Mouse (Mus musculus) olfactory bulb, adult 2 months (tissue): ENCODE data around the gene Dtl.

Experiments
- CTCF ChIP-seq: fragments of 200-500 bp; IDR thresholded peaks from 2 replicates; pipeline ENCODE4 v1.5.1; 2012; ENCODE audit warnings: low read depth, mild to moderate bottlenecking, low read length, moderate library complexity; ENCODE audit not compliant: insufficient read depth
- POLR2A ChIP-seq: fragments of 200-500 bp; IDR thresholded peaks from 2 replicates; pipeline ENCODE4 v1.6.1; 2012; ENCODE audit warnings: mild to moderate bottlenecking, low read depth, low read length, moderate library complexity; ENCODE audit not compliant: insufficient read depth

DNA sequence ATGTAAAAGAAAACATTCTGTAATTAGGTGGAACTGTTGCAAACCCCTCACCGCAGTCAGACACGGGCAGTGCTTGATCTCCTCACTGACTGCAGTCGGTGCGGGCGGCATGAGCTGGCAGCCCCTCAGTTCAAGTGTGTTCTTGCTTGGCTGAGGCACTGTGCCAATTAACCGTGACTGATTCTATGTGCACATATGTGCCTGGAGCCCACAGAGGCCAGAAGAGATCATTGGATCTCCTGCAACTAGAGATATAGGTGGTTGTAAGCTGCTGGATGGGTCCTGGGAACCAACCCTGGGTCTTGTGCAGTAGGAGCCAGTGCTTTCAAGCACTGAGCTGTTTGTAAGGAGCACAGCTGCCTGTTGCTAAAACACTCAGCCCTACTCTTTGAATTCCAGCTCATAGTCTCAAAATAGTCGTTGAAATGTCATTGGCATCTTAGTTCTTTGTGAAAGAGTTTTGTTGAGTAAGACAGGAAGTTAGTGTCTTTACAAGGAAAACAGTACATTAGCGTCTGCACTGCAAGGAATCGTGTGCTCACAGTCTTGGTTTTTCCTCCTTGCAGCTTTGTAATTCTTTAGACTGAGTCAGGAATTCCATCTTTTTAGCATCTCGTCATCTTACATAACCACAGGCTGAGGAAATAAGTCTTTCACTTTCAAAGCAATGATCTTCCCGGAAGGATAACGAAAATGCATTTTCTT, 16.8 kb upstream of the Dtl start:
- TF ChIP-seq CTCF: no peak
- TF ChIP-seq POLR2A: no peak
